ENCODE assay signal across 10 mouse cellular contexts in the genomic region with DNA sequence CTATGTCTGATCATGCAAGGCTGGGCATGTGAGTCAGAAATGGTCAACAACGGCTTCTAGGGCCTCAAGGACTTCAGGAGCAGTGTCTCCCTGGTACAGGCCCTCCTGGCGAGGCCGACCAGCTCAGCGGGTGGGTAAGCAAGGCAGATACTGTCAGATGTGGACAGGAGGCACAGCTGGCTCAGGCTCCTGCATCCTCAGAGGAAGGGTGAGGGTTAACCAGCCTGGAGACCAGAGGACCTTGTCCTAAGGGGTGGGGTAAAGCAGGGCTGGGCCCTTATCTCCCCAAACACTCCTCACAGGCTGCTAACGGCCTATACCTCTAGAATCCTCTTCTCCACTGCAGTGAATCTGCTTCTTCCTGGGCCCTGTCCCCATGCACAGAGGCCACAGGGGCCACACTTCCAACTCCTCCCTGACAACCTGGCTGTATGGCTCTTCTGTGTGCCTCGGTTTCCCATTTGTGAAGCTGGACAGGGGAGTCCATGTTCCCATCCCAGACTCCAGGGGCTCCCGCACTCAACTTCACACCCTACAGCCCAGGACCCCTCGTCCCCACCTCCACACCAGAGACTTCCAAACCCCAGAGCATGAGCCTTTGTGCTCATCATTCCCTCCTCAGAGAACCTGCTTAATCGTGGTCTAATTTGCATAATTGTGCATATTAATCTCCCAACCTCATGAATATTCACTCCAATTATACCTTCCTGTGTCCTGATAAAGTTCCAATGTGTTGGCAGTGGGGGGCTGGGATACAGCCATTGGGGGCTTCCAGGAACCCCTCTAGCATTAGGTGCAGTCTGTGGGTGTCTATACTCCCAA. TPM values are rescaled to one million over a fixed set of nuclear protein-coding genes. Genes with fewer than 3 reads are reported as not detected.
DNase-seq lines count a peak whose midpoint lies in the region; ATAC-seq lines count a peak whose summit lies in the region.
"Had no signal": no experiment of that assay in that cellular context is flagged by ENCODE, and none has a peak within 500 bp of the region (broad histone marks: within the 10 kb centered on the region; RNA-seq: fewer than 3 reads in every experiment).

No protein-coding gene starts in this region.

- peaks cover 100% of the 10 kb centered on the region for H3K36me3 ChIP-seq in kidney, embryonic 15.5 days
- H3K36me3 ChIP-seq in liver, embryonic 13.5 days, result peaks cover 83% of the 10 kb centered on the region

- H3K9ac ChIP-seq in kidney, embryonic 15.5 days, result no peak overlapping the region
- H3K9ac ChIP-seq in liver, embryonic 13.5 days, result peak overlapping the region; percentile 81

- no peak for DNase-seq in kidney, adult 8-10 months
- peak; percentile 84 for DNase-seq in liver, embryonic 13.5 days
- DNase-seq in spleen, postnatal 4 days (ENCODE audit: low spot score in 2 of 2), result peak; percentile 79 to 85
- DNase-seq in embryo, embryonic 11 days, result no peak
- DNase-seq in testis, postnatal 14 days (ENCODE audit: low spot score), result no peak
- no peak for DNase-seq in urinary bladder, postnatal 4 days (ENCODE audit: low spot score in 2 of 2)
- DNase-seq: cerebellum, adult 9-10 months; thymus, postnatal 4 days had no signal

- no peak overlapping the region for H3K27ac ChIP-seq in kidney, embryonic 15.5 days
- peak overlapping the region; percentile 100 for H3K27ac ChIP-seq in liver, embryonic 13.5 days

- 86% methylated on average over 9 of the region's 9 CpGs for WGBS in kidney, embryonic 15.5 days
- WGBS in liver, embryonic 13.5 days (ENCODE audit: insufficient replicate concordance), result 26% methylated on average over 9 of the region's 9 CpGs

- no peak overlapping the region for H3K4me3 ChIP-seq in kidney, embryonic 15.5 days (replicated peaks)
- H3K4me3 ChIP-seq in liver, embryonic 13.5 days (replicated peaks), result peak overlapping the region; percentile 54

- H3K4me1 ChIP-seq in kidney, embryonic 15.5 days, result peaks cover 29% of the 10 kb centered on the region
- H3K4me1 ChIP-seq in liver, embryonic 13.5 days (replicated peaks), result peaks cover 74% of the 10 kb centered on the region

- peak; percentile 41; the same call in 1 of the 2 replicates for ATAC-seq in kidney, embryonic 15.5 days (replicated peaks; ENCODE audit: low FRiP score)
- ATAC-seq in common myeloid progenitor, adult 5-6 weeks (replicated peaks; ENCODE audit: low read depth, poor library complexity, severe bottlenecking), result peak; percentile 57
- peak; percentile 96 for ATAC-seq in liver, embryonic 13.5 days (ENCODE audit: low read depth)

- no peaks in the 10 kb centered on the region for H3K9me3 ChIP-seq in kidney, embryonic 15.5 days (replicated peaks)
- H3K9me3 ChIP-seq in liver, embryonic 13.5 days (replicated peaks), result peaks cover 6% of the 10 kb centered on the region; the same call in 1 of the 2 replicates

- H3K27me3 ChIP-seq in kidney, embryonic 15.5 days, result no peaks in the 10 kb centered on the region
- no peaks in the 10 kb centered on the region for H3K27me3 ChIP-seq in liver, embryonic 13.5 days

- no peak overlapping the region for H3K4me2 ChIP-seq in kidney, embryonic 15.5 days
- peak overlapping the region; percentile 80 for H3K4me2 ChIP-seq in liver, embryonic 13.5 days

RNA-seq across cellular contexts. Expression of gene Tcf3, which starts 11.6 kb away (rescaled TPM):
- 130 and 138 TPM in 2 replicates for polyA plus RNA-seq in kidney, embryonic 15.5 days (2015; fragmentation: Nextera tagmentation; extraction: Ambion mirVana)
- 67.2 and 80.0 TPM in 2 replicates for total RNA-seq in common myeloid progenitor, adult 5-6 weeks (2017)
- polyA plus RNA-seq in liver, embryonic 13.5 days (2015; fragmentation: Nextera tagmentation; extraction: Ambion mirVana), result 55.2 and 56.2 TPM in 2 replicates

RNA-seq across cellular contexts. Expression of gene Uqcr11, which starts 15.2 kb away (rescaled TPM):
- 790 and 798 TPM in 2 replicates for polyA plus RNA-seq in kidney, embryonic 15.5 days (2015; fragmentation: Nextera tagmentation; extraction: Ambion mirVana)
- 141 and 186 TPM in 2 replicates for total RNA-seq in common myeloid progenitor, adult 5-6 weeks (2017)
- polyA plus RNA-seq in liver, embryonic 13.5 days (2015; fragmentation: Nextera tagmentation; extraction: Ambion mirVana), result 474 and 603 TPM in 2 replicates

RNA-seq across cellular contexts. Expression of gene Mbd3, which starts 22.5 kb away (rescaled TPM):
- polyA plus RNA-seq in kidney, embryonic 15.5 days (2015; fragmentation: Nextera tagmentation; extraction: Ambion mirVana), result 260 and 283 TPM in 2 replicates
- 76.2 and 113 TPM in 2 replicates for total RNA-seq in common myeloid progenitor, adult 5-6 weeks (2017)
- polyA plus RNA-seq in liver, embryonic 13.5 days (2015; fragmentation: Nextera tagmentation; extraction: Ambion mirVana), result 81.2 and 87.4 TPM in 2 replicates

RNA-seq across cellular contexts. Expression of gene Mex3d, which starts 34.4 kb away (rescaled TPM):
- polyA plus RNA-seq in kidney, embryonic 15.5 days (2015; fragmentation: Nextera tagmentation; extraction: Ambion mirVana), result 7.1 and 8.4 TPM in 2 replicates
- 9.5 and 14.3 TPM in 2 replicates for total RNA-seq in common myeloid progenitor, adult 5-6 weeks (2017)
- 1.0 and 1.1 TPM in 2 replicates for polyA plus RNA-seq in liver, embryonic 13.5 days (2015; fragmentation: Nextera tagmentation; extraction: Ambion mirVana)

Comparison
In these comparisons a context has a peak if more than half of its experiments do, and no peak if none do; other contexts are left out.
1. ATAC-seq: peak in every context shown above with its lines; median percentile 96 in liver, embryonic 13.5 days; 57 in common myeloid progenitor, adult 5-6 weeks; 41 in kidney, embryonic 15.5 days.
2. DNase-seq: peak in liver, embryonic 13.5 days (single experiment) and spleen, postnatal 4 days (2 of 2); none in kidney, adult 8-10 months (0 of 2), embryo, embryonic 11 days (single experiment), testis, postnatal 14 days (single experiment) and urinary bladder, postnatal 4 days (0 of 2).